ENCODE assay signal across 8 mouse cellular contexts in the genomic region with DNA sequence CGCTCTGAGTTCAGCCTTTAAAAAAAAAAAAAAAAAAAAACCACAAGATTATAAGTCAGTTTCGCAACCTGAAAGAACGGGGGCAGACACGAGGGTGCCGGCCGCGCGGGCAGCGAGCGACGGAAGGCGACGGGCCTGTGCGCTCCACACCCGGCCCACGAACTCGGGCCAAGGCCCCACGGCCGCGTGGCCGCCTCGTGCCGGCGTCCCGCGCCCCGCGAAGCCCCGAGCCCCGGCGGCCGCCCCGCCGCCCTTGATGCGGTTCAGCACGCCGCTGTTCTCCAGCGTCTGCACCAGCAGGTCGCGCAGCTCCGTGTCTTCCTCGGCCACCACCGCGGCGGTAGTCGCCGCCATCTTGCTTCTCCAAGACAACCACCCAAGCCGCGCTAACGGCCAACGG. TPM values are rescaled to one million over a fixed set of nuclear protein-coding genes. Genes with fewer than 3 reads are reported as not detected.
DNase-seq lines count a peak whose midpoint lies in the region; ATAC-seq and TF ChIP-seq lines count a peak whose summit lies in the region.
"Not testable (repeated sequence)": the region's sequence is repeated elsewhere in the genome, so short reads cannot be mapped to it uniquely, and the experiment has no call there.

A gene (minus strand): TSS at position 381 of the 400 bp plus-strand sequence.

- H3K4me3 ChIP-seq in erythroblast, embryonic 14.5 days (replicated peaks): peak within 1 kb of the TSS; percentile 62
- H3K4me3 ChIP-seq in heart, embryonic 10.5 days: peak within 1 kb of the TSS; percentile 58
- peak within 1 kb of the TSS; percentile 30 for H3K4me3 ChIP-seq in limb, embryonic 11.5 days (ENCODE audit: low read depth, low read length)
- H3K4me3 ChIP-seq in small intestine, adult 2 months (ENCODE audit: low read depth, low read length): peak within 1 kb of the TSS; percentile 63

- peak within 1 kb of the TSS; percentile 84 for H3K27ac ChIP-seq in heart, embryonic 10.5 days
- H3K27ac ChIP-seq in limb, embryonic 11.5 days (replicated peaks; ENCODE audit: low read depth, low read length); small intestine, adult 2 months (ENCODE audit: insufficient read depth, low read depth, low read length): not testable (repeated sequence)

- not testable (repeated sequence) for ATAC-seq in limb, embryonic 11.5 days (ENCODE audit: insufficient number of reproducible peaks, low FRiP score, low TSS enrichment, low read depth); megakaryocyte-erythroid progenitor cell, adult 5-6 weeks (replicated peaks; ENCODE audit: low FRiP score, low TSS enrichment, poor library complexity, severe bottlenecking)

- peak; percentile 46 to 48 for DNase-seq in adrenal gland, postnatal 36 days
- peak; percentile 72 for DNase-seq in heart, embryonic 10.5 days (ENCODE audit: low spot score)
- DNase-seq in kidney, adult 18-20 months: peak; percentile 71
- peak; percentile 33 for DNase-seq in limb, embryonic 11.5 days (ENCODE audit: low spot score)
- DNase-seq in yolk sac, embryonic 10.5 days (ENCODE audit: low spot score): peak; percentile 29

- H3K9ac ChIP-seq in limb, embryonic 11.5 days (ENCODE audit: low read length): peak within 1 kb of the TSS; percentile 30; the same call in 1 of the 2 replicates

- peak within 1 kb of the TSS; percentile 27; the same call in 1 of the 2 replicates for H3K4me2 ChIP-seq in limb, embryonic 11.5 days (ENCODE audit: low read depth, severe bottlenecking)

- TF ChIP-seq CTCF in small intestine, adult 2 months (IDR thresholded peaks at IDR 0.05; ENCODE audit: extremely low read depth, insufficient read length, insufficient replicate concordance, low read depth, low read length): not testable (repeated sequence)

- not testable (repeated sequence) for H3K9me3 ChIP-seq in erythroblast, embryonic 14.5 days (ENCODE audit: control insufficient read depth, low read length); heart, embryonic 10.5 days; limb, embryonic 11.5 days (ENCODE audit: control insufficient read depth, low read length)

- H3K27me3 ChIP-seq in erythroblast, embryonic 14.5 days (ENCODE audit: control insufficient read depth); heart, embryonic 10.5 days (ENCODE audit: insufficient read depth, poor library complexity, severe bottlenecking); limb, embryonic 11.5 days (ENCODE audit: control insufficient read depth, insufficient read depth, low read length); small intestine, adult 2 months (ENCODE audit: control insufficient read depth, insufficient read depth, low read length): not testable (repeated sequence)

- H3K4me1 ChIP-seq in erythroblast, embryonic 14.5 days (ENCODE audit: control insufficient read depth); heart, embryonic 10.5 days; limb, embryonic 11.5 days (ENCODE audit: control insufficient read depth, insufficient read depth, low read length); small intestine, adult 2 months (ENCODE audit: control insufficient read depth, insufficient read depth, insufficient read length, low read length): not testable (repeated sequence)

- H3K36me3 ChIP-seq in erythroblast, embryonic 14.5 days (ENCODE audit: control insufficient read depth); heart, embryonic 10.5 days; limb, embryonic 11.5 days (ENCODE audit: control insufficient read depth, insufficient read depth, low read length); small intestine, adult 2 months (ENCODE audit: control insufficient read depth, insufficient read depth, low read length): not testable (repeated sequence)

- WGBS in heart, embryonic 10.5 days: under 1% methylated on average over 41 of the region's 51 CpGs
- WGBS in limb, embryonic 11.5 days: under 1% methylated on average over 23 of the region's 51 CpGs
- under 1% methylated on average over 38 of the region's 51 CpGs for WGBS in small intestine, adult 2 months

- not testable (repeated sequence) for TF ChIP-seq POLR2A in small intestine, adult 2 months (IDR thresholded peaks at IDR 0.05; ENCODE audit: low read depth, low read length)

RNA-seq across cellular contexts. Expression of the gene that starts here (rescaled TPM):
- 10 to 100 TPM; 14.7 to 19.2 TPM for total RNA-seq in adrenal gland, postnatal 36 days (2021)
- 0.21 and 0.28 TPM in 2 replicates for polyA plus RNA-seq in erythroblast, embryonic 14.5 days (2012)
- polyA plus RNA-seq in heart, embryonic 10.5 days (2016; fragmentation: Nextera tagmentation; extraction: Ambion mirVana): 31.0 and 41.8 TPM in 2 replicates
- polyA plus RNA-seq in limb, embryonic 11.5 days (2014; fragmentation: Nextera tagmentation; extraction: Ambion mirVana): 63.6 and 64.2 TPM in 2 replicates
- total RNA-seq in megakaryocyte-erythroid progenitor cell, adult 5-6 weeks (2014; fragmentation: Nextera tagmentation): 43.6 and 70.2 TPM in 2 replicates
- total RNA-seq in megakaryocyte-erythroid progenitor cell, adult 5-6 weeks (2017): 35.9 and 36.3 TPM in 2 replicates
- polyA plus RNA-seq in small intestine, adult 2 months (2012; rRNA removed): 4.0 and 5.4 TPM in 2 replicates
